Mouse (Mus musculus) lung, adult 2 months (tissue): ENCODE measurements around the gene Evx2.

Experiments used
- CTCF ChIP-seq: fragments of 200-500 bp; IDR thresholded peaks from 2 replicates; pipeline ENCODE4 v1.5.1; 2011; ENCODE audit warnings: mild to moderate bottlenecking, low read length, control low read depth; ENCODE audit not compliant: insufficient read depth
- POLR2A ChIP-seq: fragments of 200-500 bp; IDR thresholded peaks from 2 replicates; pipeline ENCODE4 v1.6.1; 2011; ENCODE audit warnings: low read depth, mild to moderate bottlenecking, control low read depth, low read length, borderline replicate concordance; ENCODE audit errors: extremely low read depth

DNA sequence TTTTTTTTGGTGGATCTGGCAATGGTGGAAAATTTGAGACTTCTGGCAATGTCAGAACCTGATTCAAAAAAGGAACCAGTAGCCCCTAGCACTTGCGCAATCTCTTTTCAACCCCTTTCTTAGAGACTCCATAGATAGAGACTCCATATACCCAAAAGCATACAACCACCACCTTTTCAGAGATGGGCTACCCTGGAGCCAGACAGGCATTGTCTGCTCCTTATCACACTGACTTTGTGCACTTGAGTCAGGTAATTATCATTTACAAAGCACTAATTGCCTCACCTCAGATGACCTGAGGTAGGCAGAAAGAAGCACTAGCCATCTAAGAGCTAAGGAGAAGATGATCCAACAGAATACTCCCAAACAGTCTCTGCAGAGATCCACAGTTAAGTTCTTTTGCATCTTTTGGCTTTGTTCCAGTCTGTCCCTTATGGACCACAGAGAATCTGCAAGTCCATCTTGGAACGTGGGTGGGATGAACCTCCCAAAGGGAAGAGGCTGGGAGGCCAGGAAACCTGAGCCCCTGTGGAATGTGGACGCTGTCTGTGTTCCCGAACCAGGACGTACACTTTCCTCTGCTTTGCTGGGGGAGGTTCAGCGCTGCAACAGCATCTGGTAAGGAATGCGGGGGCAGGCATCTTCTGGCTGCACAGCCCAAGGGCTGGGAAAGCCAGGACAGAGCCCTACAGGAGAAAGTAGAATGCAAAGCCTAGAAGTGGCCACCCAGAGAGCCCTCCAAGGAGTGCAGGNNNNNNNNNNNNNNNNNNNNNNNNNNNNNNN lies 12.1 kb downstream of the Evx2 start:
- no peak for TF ChIP-seq CTCF
- no peak for TF ChIP-seq POLR2A
